Mouse (Mus musculus) gastrocnemius, postnatal 4 days (tissue): ENCODE data around the gene Map3k21. TPM values are rescaled to one million over a fixed set of nuclear protein-coding genes. Genes with fewer than 3 reads are reported as not detected.

Source experiments
- DNase-seq, 2 experiments: peaks; one replicate each; pipeline ENCODE4 v3.0.0; 2021 to 2022; ENCODE audit warnings: low spot score in 2 of 2, mixed read lengths in 2 of 2
- total RNA-seq, 2 experiments: library from RNA; stranded (reverse); gene quantifications; 2 replicates each; pipeline ENCODE4 v1.2.3; 2021

Map3k21 gene
- total RNA-seq, 2 experiments from 2014 or later = 0.16 to 0.22 TPM

DNA sequence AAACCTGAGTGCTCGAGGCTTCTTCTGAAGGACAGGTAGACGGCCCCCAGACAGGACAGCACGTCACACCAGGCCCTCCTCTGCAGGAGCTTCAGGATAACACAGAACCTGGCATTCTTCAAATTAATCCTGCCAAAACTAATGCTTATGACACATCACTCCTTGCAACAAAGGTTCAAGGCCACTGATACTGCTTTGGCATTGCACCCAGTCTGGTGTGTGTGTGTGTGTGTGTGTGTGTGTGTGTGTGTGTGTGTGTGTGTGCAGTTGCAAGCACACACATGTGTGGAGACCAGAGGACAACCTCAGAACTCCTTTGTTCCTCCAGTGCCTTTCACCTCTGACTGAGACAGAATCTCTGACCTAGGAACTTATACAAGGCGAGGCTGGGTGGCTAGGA, 3.0 kb downstream of the Map3k21 start:
- DNase-seq = no peak

GRCm38 (mm10) chr8:125914386-125914785, 4.1 kb downstream of the Map3k21 start:
- no peak for DNase-seq

DNA sequence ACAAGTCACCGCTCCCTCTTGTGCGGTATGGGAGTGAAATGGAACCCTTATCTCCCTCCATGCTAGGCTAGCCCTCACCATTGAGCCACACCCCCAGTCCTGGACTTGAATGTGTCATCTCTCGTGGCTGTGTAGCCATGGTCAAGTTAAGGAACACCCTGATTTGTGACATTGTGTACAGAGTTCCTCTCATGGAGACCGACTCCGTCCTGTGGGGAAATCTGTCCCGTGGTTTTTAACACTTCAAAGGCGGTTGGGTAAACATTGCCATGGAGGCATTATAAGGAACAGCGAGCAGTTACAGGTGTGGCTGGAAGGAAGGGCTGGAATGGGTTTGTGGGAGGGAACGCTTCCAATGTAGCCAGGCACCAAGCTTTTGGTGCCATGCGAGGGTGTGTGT, 6.8 kb downstream of the Map3k21 start:
- no peak for DNase-seq

GRCm38 (mm10) chr8:125918719-125919118, 8.5 kb downstream of the Map3k21 start:
- no peak for DNase-seq

- DNase-seq = no peak
Observed at GRCm38 (mm10) chr8:125919560-125919959, 9.3 kb downstream of the Map3k21 start.

DNA sequence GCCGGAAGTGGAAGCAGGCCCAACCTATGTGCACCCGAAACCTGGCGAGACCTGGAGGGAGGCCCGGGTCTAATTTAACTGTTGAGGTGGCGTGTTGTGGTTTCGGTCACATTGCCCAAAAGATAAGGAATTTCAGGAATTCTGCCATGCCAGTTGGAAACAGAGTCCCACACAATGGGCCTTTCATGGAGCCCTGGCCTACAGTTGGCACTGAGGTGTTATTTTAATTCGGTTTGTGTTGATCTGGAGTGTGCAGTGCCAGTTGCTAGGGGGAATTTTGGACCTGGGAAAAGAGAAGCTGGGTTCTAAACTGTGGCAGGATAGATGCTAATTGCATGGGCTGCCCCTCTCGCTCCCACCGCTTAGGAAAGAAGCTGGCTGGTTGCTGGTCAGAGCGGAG, 10.0 kb downstream of the Map3k21 start:
- DNase-seq = no peak

GRCm38 (mm10) chr8:125920761-125921160, 10.5 kb downstream of the Map3k21 start:
- DNase-seq = no peak

DNA sequence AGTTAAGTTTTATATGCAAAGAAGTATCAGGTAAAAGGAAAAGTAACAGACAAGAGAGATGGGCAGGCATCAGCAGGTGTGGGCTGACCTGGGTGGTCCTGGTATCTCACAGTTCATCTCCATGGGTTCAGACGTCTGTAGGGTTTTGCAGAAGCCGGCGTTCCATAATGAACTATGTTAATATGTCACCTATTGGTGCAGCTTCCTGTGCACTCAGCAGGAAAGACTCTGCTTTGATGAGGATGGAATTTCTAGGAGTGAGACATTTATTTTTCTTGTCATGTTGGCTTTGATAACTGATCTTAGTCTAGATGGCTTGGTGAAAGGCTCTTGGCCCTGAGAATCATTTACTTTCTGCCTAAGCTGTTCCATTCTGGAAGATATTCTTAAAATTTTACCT, 12.1 kb downstream of the Map3k21 start:
- DNase-seq = no peak

GRCm38 (mm10) chr8:125926636-125927035, 16.4 kb downstream of the Map3k21 start:
- no peak for DNase-seq

DNA sequence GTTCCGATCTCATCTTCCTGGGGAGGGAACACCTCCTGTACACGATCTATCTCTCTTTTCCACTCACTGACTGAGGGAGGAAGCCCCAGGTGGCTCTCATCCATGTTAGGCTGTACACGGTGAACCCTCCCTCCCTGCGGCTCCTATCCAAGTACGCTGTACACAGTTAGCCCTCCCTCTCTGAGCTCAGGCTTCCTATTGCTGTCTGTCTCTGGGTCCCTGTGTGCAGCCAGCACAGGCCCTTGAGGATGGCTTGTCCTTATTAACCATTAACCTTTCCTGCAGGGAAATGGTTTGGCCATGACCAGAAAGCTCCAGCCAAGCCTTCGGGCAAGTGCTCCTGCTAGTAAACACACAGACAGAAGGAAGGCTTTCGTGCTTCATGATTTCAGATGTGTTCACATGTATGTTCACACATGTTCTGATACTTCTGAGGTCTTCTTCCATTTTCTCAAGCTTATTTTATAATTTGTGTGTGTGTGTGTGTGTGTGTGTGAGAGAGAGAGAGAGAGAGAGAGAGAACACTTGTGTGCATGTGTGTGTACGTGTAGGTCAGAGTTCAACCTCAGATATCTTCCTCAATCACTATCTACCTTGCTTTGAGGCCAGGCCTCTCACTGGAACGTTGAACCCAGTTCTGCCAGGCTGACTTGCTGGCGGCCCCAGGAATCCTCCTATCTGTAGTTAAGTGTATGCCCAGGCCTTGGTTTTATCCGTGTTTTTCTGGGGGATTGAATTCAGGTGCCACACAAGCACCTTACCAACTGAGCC, 20.2 kb downstream of the Map3k21 start:
- DNase-seq = no peak

DNA sequence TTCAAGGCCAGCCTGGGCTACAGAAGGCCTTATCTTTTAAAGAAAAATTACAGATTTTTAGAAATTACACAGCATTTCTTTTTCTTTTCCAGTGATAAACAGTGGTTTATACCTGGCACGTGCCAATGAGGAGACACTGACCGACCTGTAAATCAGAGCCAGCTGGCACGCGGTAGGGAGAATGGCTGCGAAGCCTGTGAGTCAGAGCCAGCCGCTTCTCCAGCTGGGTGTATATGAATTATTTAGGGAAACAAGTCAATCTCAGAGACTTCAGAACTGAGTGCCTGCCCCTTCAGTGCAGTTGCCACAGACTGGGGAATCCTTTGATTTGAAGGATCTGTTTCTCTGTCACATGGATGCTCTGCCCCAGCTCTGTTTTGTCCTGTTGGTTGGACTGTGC, 21.6 kb downstream of the Map3k21 start:
- no peak for DNase-seq

DNA sequence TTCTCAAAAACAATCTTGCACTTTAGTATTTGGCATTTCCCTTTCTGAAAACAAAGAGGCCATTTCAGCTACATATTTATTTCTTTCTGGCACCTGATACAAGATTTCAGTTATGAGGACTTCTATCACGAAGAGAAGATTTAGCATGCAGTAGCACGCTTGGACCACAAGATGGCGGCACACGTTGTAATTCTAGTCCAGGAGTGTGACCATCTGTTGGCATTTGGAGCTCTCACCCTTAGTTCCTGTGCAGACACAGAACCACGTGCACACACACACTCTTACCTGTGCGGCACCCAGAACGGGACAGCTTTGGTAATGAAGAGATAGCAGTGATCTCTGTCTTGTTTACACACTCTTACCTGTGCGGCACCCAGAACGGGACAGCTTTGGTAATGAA, 25.4 kb downstream of the Map3k21 start:
- peak in 1 of 2 experiments; percentile 37 for DNase-seq

- DNase-seq = no peak
Observed at GRCm38 (mm10) chr8:125944511-125944910, 34.3 kb downstream of the Map3k21 start.

DNA sequence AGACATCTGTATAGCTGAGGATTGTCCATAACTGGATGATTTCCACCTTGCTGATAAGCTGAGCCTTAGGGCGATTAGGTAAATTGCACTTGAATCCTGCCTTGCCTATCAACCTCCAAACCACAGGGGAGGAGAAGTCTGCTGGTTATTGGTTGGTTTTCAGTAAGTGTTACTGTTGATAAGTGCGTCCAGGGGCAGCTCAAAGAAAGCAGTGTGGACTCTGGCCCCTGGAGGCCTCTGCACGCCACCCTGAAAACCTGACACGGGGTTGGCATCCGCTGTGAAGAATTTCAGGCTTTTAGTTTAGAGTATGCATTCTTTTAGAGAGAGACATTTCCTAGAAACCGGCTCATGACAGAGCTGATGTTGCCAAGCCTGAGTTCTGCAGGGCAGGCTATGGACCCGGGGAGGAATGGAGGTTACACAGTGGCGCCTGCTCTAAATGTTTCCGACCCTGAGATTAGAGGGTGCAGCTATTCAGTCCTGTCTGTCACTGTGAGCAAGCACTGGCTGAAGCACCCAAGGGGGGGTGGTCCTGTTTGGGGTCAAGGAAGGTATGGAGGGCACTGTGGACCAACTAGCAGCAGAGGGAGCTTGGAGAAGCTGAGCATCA, 38.6 kb downstream of the Map3k21 start:
- no peak for DNase-seq

DNA sequence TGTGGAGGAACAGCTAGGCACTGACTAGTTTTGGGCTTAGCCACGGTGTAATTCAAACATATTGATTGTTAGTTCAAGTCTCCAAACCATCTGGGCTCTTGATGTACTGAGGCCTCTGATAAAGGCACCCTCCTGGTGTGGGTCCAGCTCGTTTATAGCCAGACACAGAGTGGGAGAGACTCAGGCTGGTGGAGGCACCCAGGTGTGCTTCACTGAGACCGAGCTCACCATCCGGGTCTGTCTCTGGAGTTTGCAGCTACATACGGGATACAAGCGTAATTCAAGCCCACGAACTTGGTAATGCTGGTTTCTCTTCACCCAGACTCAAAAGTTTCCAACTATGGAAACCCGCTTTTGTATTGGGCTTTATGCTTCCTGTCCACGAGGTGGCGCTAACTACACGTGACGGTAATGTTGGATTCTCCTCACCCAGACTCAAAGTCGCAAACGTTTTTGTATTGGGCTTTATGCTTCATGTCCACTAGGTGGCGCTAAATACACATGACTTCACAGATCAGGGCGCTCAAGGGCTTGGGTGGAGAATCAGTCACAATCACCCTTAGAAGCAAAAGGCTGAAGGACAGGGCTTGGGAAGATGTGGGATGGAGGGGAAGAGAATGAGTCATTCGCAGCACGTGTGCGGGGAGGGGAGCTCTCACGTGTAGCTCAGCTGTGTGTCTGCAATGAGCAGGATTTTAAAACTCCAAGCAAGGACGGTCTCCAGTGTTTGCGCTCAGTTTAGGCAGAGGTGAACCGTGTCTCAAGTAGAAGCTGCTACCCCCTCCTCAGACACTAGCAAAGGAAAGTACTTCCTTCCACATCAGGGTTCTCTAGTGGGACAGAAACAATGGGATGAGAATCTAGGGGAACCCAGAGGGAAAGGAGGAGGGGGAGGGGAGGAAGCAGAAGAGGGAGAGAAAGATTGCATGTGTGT, 40.0 kb downstream of the Map3k21 start:
- DNase-seq = peak; percentile 52 to 75

DNA sequence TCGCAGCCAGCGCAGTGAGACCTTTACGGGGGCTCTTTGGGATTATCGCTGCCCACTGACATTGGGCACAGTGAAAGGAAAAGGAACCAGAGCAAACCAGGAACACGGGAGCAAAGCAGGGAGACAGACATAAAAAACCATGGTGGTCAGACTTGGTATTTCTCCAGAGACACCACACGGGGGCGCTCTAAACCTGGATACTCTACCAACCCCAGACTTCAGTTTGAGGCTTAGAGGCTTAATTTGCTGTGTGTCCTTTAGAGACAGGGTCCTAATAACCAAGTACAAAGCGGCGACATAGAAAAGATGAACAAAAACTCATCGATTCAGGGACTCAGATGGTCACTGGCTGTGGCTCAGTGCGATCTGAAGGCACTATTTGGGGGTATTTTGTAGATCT, 45.4 kb downstream of the Map3k21 start:
- DNase-seq = peak in 1 of 2 experiments; percentile 40

DNA sequence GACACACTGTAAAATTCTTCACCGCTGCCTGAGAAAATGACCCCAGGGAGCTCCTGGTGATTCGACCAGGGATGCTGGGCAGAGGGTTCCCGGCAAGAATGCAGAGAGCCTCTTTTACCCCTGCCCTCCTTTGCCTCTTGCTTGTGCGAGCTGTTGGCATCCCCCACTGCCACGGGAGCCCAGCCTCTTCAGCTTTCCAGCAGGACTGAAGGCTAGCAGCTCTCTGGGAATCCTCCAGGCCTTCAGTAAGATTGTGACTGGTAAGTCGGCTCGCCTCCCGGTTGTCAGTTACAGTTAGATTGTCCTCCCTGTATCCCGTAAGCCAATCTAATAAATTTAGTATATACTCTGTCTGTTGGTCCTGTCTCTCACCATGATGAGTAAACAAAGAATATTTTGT, 46.5 kb downstream of the Map3k21 start:
- no peak for DNase-seq

DNA sequence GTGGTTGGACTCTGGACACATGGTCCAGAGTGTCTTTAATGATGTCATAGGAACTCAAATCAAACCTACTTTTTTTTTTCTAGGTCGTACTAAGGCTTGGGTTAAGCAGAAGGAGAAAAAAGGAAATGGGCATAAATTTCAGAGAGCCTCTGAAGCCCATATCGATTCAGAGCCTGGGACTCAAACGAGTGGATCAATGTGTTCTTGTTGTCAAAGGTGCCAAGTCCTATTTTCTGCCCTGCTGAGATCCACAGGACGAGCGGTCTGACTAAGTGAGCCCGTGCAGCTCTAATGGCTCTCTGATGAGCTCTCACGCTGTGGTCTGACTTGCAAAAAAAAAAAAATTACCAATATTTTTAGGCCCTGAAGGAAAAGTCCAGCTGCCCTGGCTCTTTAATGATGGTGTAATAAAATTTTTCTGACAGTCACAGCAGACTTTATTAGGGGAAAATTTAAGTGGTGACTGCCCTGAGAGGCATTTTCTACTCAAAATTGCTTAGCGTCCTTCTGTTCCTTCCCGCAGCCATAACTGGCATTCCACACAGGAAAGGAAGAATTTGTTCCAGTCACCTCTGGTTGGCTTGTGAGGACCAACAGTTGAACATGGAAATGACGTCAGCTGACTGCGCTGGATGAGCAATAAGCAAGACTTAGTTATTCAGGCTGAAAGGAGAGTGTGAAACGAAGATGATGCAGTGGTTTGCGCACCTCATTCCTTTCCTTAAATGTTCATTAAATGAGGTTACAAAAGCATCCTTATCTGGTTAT, 47.2 kb downstream of the Map3k21 start:
- DNase-seq = no peak

- DNase-seq = no peak
Observed at GRCm38 (mm10) chr8:125957994-125958368, 47.7 kb downstream of the Map3k21 start.

GRCm38 (mm10) chr8:125959363-125959771, 49.1 kb downstream of the Map3k21 start:
- DNase-seq = no peak

- DNase-seq = no peak
Observed at GRCm38 (mm10) chr8:125960037-125960436, 49.8 kb downstream of the Map3k21 start.
